Mouse (Mus musculus): Measurements from ENCODE around the gene H2afy.

Gene H2afy

GRCm38 (mm10) chr13:56111601-56112000 lies 24.6 kb downstream of the H2afy start:
- DNase-seq (ENCODE audit: low read depth), result no peak

GRCm38 (mm10) chr13:56110694-56111531 lies 25.2 kb downstream of the H2afy start:
- DNase-seq (ENCODE audit: low read depth), result no peak

- DNase-seq (ENCODE audit: low read depth), result no peak
These were observed 26.5 kb downstream of the H2afy start for GRCm38 (mm10) chr13:56109703-56110102.

- no peak for DNase-seq (ENCODE audit: low read depth)
These were observed 27.2 kb downstream of the H2afy start for GRCm38 (mm10) chr13:56108849-56109519.

- DNase-seq (ENCODE audit: low read depth), result no peak
These were observed 31.2 kb downstream of the H2afy start for GRCm38 (mm10) chr13:56104971-56105391.

- DNase-seq (ENCODE audit: low read depth), result no peak
These were observed 32.1 kb downstream of the H2afy start for GRCm38 (mm10) chr13:56103796-56104746.

- DNase-seq (ENCODE audit: low read depth), result no peak
These were observed 34.0 kb downstream of the H2afy start for GRCm38 (mm10) chr13:56102160-56102559.

GRCm38 (mm10) chr13:56095601-56096195 lies 40.5 kb downstream of the H2afy start:
- DNase-seq (ENCODE audit: low read depth), result no peak

- DNase-seq (ENCODE audit: low read depth), result no peak
These were observed 41.6 kb downstream of the H2afy start for GRCm38 (mm10) chr13:56094544-56094943.

GRCm38 (mm10) chr13:56093680-56094079 lies 42.5 kb downstream of the H2afy start:
- no peak for DNase-seq (ENCODE audit: low read depth)

GRCm38 (mm10) chr13:56092606-56093005 lies 43.6 kb downstream of the H2afy start:
- DNase-seq (ENCODE audit: low read depth), result no peak

GRCm38 (mm10) chr13:56090597-56090996 lies 45.6 kb downstream of the H2afy start:
- DNase-seq (ENCODE audit: low read depth), result no peak

GRCm38 (mm10) chr13:56088602-56089001 lies 47.6 kb downstream of the H2afy start:
- no peak for DNase-seq (ENCODE audit: low read depth)

- DNase-seq (ENCODE audit: low read depth), result no peak
These were observed 48.2 kb downstream of the H2afy start for GRCm38 (mm10) chr13:56087936-56088335.

- DNase-seq (ENCODE audit: low read depth), result no peak
These were observed 51.8 kb downstream of the H2afy start for GRCm38 (mm10) chr13:56084146-56084905.

GRCm38 (mm10) chr13:56081656-56082055 lies 54.5 kb downstream of the H2afy start:
- DNase-seq (ENCODE audit: low read depth), result no peak

- no peak for DNase-seq (ENCODE audit: low read depth)
These were observed 56.5 kb downstream of the H2afy start for GRCm38 (mm10) chr13:56079616-56080015.

GRCm38 (mm10) chr13:56078724-56079262 lies 57.4 kb downstream of the H2afy start:
- no peak for DNase-seq (ENCODE audit: low read depth)

GRCm38 (mm10) chr13:56075930-56076329 lies 60.2 kb downstream of the H2afy start:
- DNase-seq (ENCODE audit: low read depth), result no peak

GRCm38 (mm10) chr13:56073186-56073585 lies 63.0 kb downstream of the H2afy start:
- no peak for DNase-seq (ENCODE audit: low read depth)

- DNase-seq (ENCODE audit: low read depth), result no peak
These were observed 63.9 kb downstream of the H2afy start for GRCm38 (mm10) chr13:56072268-56072607.
